Mouse (Mus musculus) midbrain, postnatal 0 days (tissue): ENCODE measurements around the gene 4933430I17Rik. TPM values are rescaled to one million over a fixed set of nuclear protein-coding genes. Genes with fewer than 3 reads are reported as not detected.
"Not testable (repeated sequence)": the region's sequence is repeated elsewhere in the genome, so short reads cannot be mapped to it uniquely, and the experiment has no call there.

Source experiments
- ATAC-seq: fragments of 200-750 bp; cut with Nextera tagmentation; 2 replicates; pipeline ENCODE4 v1.8.0; 2017; ENCODE audit warnings: moderate number of reproducible peaks, mild to moderate bottlenecking, moderate TSS enrichment, moderate library complexity; ENCODE audit not compliant: low FRiP score
- DNase-seq: peaks from one replicate; pipeline ENCODE4 v3.0.0-alpha.2; 2015; ENCODE audit warnings: low spot score
- H3K27ac ChIP-seq: fragments of 300-500 bp; sonication (generic); 2 replicates; pipeline ENCODE4 v1.5.1; 2014; ENCODE audit warnings: low read depth, mild to moderate bottlenecking, low read length, mixed read lengths
- H3K27me3 ChIP-seq: fragments of 300-500 bp; sonication (generic); 2 replicates; pipeline ENCODE4 v1.6.1; 2014; ENCODE audit warnings: low read length, control low read depth, mixed read lengths; ENCODE audit not compliant: insufficient read depth
- H3K36me3 ChIP-seq: fragments of 300-500 bp; sonication (generic); 2 replicates; pipeline ENCODE4 v1.6.1; 2014; ENCODE audit warnings: low read length, control low read depth, mixed read lengths; ENCODE audit not compliant: insufficient read depth
- H3K4me1 ChIP-seq: fragments of 300-500 bp; sonication (generic); 2 replicates; pipeline ENCODE4 v1.6.1; 2014; ENCODE audit warnings: mild to moderate bottlenecking, control low read depth, antibody characterized with exemption, low read length, mixed read lengths; ENCODE audit not compliant: insufficient read depth
- H3K4me2 ChIP-seq: fragments of 300-500 bp; sonication (generic); 2 replicates; pipeline ENCODE4 v1.6.1; 2014; ENCODE audit warnings: low read depth, mild to moderate bottlenecking, low read length, mixed read lengths; ENCODE audit not compliant: poor library complexity, severe bottlenecking
- H3K4me3 ChIP-seq: fragments of 300-500 bp; sonication (generic); 2 replicates; pipeline ENCODE4 v1.5.1; 2014; ENCODE audit warnings: low read depth, mild to moderate bottlenecking, low read length, moderate library complexity
- H3K9ac ChIP-seq: fragments of 300-500 bp; sonication (generic); replicated peaks from 2 replicates; pipeline ENCODE4 v1.6.1; 2014; ENCODE audit warnings: mild to moderate bottlenecking, low read length, moderate library complexity, mixed read lengths; ENCODE audit not compliant: poor library complexity, severe bottlenecking
- H3K9me3 ChIP-seq: fragments of 300-500 bp; sonication (generic); 2 replicates; pipeline ENCODE4 v1.6.1; 2016; ENCODE audit warnings: low read length, control low read depth
- CTCF ChIP-seq: IDR thresholded peaks from 2 replicates; pipeline ENCODE4 v1.5.1; 2016; ENCODE audit warnings: antibody characterized with exemption, mild to moderate bottlenecking
- WGBS: fragments of 180-500 bp; shearing (Covaris S2); extraction: QIAGEN DNeasy Blood & Tissue Kit; methylation state at CpG from one replicate; pipeline ENCODE4 v1.1.7; 2014; 5-methylcytosine and 5-hydroxymethylcytosine counted together
- polyA plus RNA-seq: library from polyadenylated mRNA; unstranded; fragments of >200 nt; fragmentation: Nextera tagmentation; extraction: Ambion mirVana; gene quantifications from 2 replicates; pipeline ENCODE4 v1.2.1, GENCODE M21; 2015
- total RNA-seq: library from RNA; depleted of rRNA; stranded (reverse); fragments of >200 nt; gene quantifications from 2 replicates; pipeline ENCODE4 v1.2.3, GENCODE M21; 2014; rRNA removed

Gene 4933430I17Rik
- total and polyA plus RNA-seq, 2 experiments from 2014 or later, result 0.38 to 0.80 TPM

DNA sequence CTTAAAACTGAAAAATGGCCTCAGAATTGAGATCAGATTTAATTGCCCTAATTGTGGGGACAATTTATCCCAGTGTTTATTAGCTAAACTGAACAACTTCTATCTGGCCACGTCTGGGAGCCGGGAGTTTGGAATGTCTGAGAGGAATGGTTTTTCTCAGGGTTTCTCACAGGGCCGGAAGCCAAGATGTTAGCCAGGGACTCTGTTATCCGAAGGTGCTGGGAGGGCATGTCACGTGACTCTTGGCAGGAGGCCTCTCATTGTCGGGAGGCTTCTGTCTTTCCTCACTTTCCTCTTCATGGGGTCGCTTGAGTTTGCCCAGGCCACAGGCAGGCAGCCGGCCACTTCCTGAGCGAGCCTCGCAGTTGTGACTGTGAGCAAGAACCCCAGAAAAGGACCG lies 66.2 kb downstream of the 4933430I17Rik start:
- Histone ChIP-seq H3K4me2 (no peak overlapping the region), H3K27me3 (no peaks in the 10 kb centered on the region), H3K36me3 (no peaks in the 10 kb centered on the region), H3K4me1 (no peaks in the 10 kb centered on the region), H3K9me3 (no peaks in the 10 kb centered on the region), H3K4me3 (no peak overlapping the region), H3K27ac (no peak overlapping the region), H3K9ac (no peak overlapping the region)
- ATAC-seq (no peak), DNase-seq (no peak)
- WGBS, result 16% methylated on average over 11 of the region's 11 CpGs
- no peak for TF ChIP-seq CTCF

DNA sequence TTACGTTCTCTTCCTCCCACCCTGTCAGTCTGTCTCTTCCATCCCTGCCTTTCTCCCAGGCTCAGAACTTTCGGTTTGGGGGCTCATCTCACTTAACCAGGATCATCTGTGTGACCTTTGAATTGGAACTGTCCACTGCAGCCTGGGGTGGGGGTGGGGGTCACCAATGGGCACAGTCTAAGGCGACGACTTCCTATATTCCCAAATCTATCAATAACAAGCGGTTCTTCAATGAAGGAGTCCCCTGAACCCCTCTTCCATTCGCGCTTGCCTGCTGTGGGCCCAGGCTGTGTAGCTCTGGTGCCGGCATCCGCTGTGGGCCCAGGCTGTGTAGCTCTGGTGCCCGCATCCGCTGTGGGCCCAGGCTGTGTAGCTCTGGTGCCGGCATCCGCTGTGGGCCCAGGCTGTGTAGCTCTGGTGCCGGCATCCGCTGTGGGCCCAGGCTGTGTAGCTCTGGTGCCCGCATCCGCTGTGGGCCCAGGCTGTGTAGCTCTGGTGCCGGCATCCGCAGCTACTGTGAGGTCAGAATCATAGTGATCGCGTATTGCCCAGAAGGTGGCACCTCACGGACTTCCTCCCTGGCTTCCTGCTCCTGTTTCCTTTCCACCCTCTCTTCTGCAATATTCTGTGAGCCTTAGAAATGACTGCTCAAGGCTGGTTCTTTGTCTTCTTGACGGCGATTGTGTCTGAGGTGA lies 68.5 kb downstream of the 4933430I17Rik start:
- ATAC-seq, H3K27me3 ChIP-seq, DNase-seq, H3K27ac ChIP-seq, H3K4me1 ChIP-seq, H3K4me3 ChIP-seq, H3K36me3 ChIP-seq, H3K4me2 ChIP-seq, H3K9me3 ChIP-seq, H3K9ac ChIP-seq: not testable (repeated sequence)
- 90% methylated on average over 24 of the region's 24 CpGs for WGBS

DNA sequence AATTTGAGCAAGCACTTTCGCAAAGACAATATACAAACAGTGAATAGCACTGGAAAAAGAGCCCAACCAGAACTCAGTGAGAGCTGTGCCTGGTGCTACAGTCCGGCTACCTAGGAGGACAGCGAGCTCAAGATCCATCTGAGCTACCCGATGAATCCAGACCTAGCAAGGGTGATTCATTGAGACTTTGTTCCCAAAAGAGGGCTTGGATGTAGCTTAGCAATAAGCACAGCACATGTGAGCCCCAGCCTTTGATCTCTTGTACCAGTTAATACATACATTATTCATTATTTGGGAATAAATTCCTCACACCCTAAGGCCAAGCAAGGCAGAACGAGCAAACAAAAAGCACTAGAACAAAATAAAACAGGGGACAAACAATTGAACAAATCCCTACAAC lies 69.3 kb downstream of the 4933430I17Rik start:
- H3K36me3 ChIP-seq, result no peaks in the 10 kb centered on the region
- DNase-seq (no peak), ATAC-seq (no peak)
- no peak overlapping the region for H3K9ac ChIP-seq
- no peak overlapping the region for H3K27ac ChIP-seq
- WGBS, result 34% methylated on average over 5 of the region's 5 CpGs
- no peak overlapping the region for H3K4me3 ChIP-seq
- no peaks in the 10 kb centered on the region for H3K27me3 ChIP-seq
- H3K9me3 ChIP-seq, result no peaks in the 10 kb centered on the region
- no peak overlapping the region for H3K4me2 ChIP-seq
- H3K4me1 ChIP-seq, result no peaks in the 10 kb centered on the region
- TF ChIP-seq CTCF, result no peak

DNA sequence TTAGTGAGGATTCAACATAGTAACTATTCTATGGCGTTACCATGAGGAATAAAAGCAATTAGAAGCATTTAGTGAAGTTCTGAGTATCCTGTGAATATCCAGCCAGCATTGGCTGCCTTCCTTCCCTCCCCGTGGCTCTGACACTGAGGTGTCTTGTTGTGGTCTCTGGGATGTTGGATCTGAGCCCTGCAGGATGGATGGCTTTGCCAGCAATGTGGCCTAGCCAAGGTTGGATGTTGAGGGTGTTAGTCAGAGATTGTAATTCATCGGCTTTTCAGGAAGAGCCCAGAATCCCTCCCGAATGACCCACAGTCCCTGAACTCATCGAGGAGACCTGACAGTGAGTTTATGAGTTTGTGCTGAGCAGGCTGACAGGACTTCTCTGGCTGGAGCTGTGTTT lies 70.9 kb downstream of the 4933430I17Rik start:
- Histone ChIP-seq H3K36me3 (no peaks in the 10 kb centered on the region), H3K4me3 (no peak overlapping the region), H3K4me2 (no peak overlapping the region), H3K27me3 (no peaks in the 10 kb centered on the region), H3K9ac (no peak overlapping the region), H3K27ac (no peak overlapping the region), H3K4me1 (no peaks in the 10 kb centered on the region), H3K9me3 (no peaks in the 10 kb centered on the region)
- TF ChIP-seq CTCF, result no peak
- DNase-seq (peak; percentile 67), ATAC-seq (no peak)
- 67% methylated on average over 5 of the region's 5 CpGs for WGBS

Other genes with a start within 250 kb of the 4933430I17Rik start
- 34.3 and 37.5 TPM in 2 replicates for gene Fkbp15, start 164.8 kb upstream of the 4933430I17Rik start, total RNA-seq
- gene Fkbp15, start 164.8 kb upstream of the 4933430I17Rik start, polyA plus RNA-seq, result 19.8 and 20.2 TPM in 2 replicates
- gene Slc31a1, start 164.6 kb upstream of the 4933430I17Rik start, total RNA-seq, result 15.0 and 21.7 TPM in 2 replicates
- 30.9 and 33.3 TPM in 2 replicates for gene Slc31a1, start 164.6 kb upstream of the 4933430I17Rik start, polyA plus RNA-seq
- gene Cdc26, start 116.7 kb upstream of the 4933430I17Rik start, total RNA-seq, result 41.2 and 62.1 TPM in 2 replicates
- 73.1 and 73.4 TPM in 2 replicates for gene Cdc26, start 116.7 kb upstream of the 4933430I17Rik start, polyA plus RNA-seq
- gene Prpf4, start 116.6 kb upstream of the 4933430I17Rik start, total RNA-seq, result 13.4 and 16.0 TPM in 2 replicates
- 12.8 TPM in 2 replicates for gene Prpf4, start 116.6 kb upstream of the 4933430I17Rik start, polyA plus RNA-seq
- 0.85 TPM in 1 of 2 replicates, not detected in the other for gene Rnf183, start 90.1 kb upstream of the 4933430I17Rik start, total RNA-seq
- 0.11 and 0.39 TPM in 2 replicates for gene Rnf183, start 90.1 kb upstream of the 4933430I17Rik start, polyA plus RNA-seq
- gene Wdr31, start 54.5 kb upstream of the 4933430I17Rik start, total RNA-seq, result 9.4 and 13.1 TPM in 2 replicates
- 25.1 and 25.9 TPM in 2 replicates for gene Wdr31, start 54.5 kb upstream of the 4933430I17Rik start, polyA plus RNA-seq
- 1.5 and 1.7 TPM in 2 replicates for gene Bspry, start 45.3 kb upstream of the 4933430I17Rik start, total RNA-seq
- gene Bspry, start 45.3 kb upstream of the 4933430I17Rik start, polyA plus RNA-seq, result 0.49 and 0.84 TPM in 2 replicates
- 2.9 and 5.3 TPM in 2 replicates for gene Hdhd3, start 21.9 kb upstream of the 4933430I17Rik start, total RNA-seq
- 4.9 and 5.3 TPM in 2 replicates for gene Hdhd3, start 21.9 kb upstream of the 4933430I17Rik start, polyA plus RNA-seq
- gene Alad, start 5.5 kb upstream of the 4933430I17Rik start, total RNA-seq, result 38.6 and 49.3 TPM in 2 replicates
- 74.6 and 80.9 TPM in 2 replicates for gene Alad, start 5.5 kb upstream of the 4933430I17Rik start, polyA plus RNA-seq
- gene Pole3, start 301 bp upstream of the 4933430I17Rik start, total RNA-seq, result 24.0 and 25.6 TPM in 2 replicates
- gene Pole3, start 301 bp upstream of the 4933430I17Rik start, polyA plus RNA-seq, result 52.6 and 57.3 TPM in 2 replicates
- gene Rgs3, start 34.5 kb downstream of the 4933430I17Rik start, total RNA-seq, result 89.4 and 109 TPM in 2 replicates
- 54.6 and 55.6 TPM in 2 replicates for gene Rgs3, start 34.5 kb downstream of the 4933430I17Rik start, polyA plus RNA-seq